Mouse (Mus musculus): ENCODE measurements around the gene Pfdn2. TPM values are rescaled to one million over a fixed set of nuclear protein-coding genes. Genes with fewer than 3 reads are reported as not detected.

The Pfdn2 gene
- total RNA-seq, 2 experiments from 2014 or later: 76.2 to 80.2 TPM

GRCm38 (mm10) chr1:171356814-171357213 is 11.3 kb downstream of the Pfdn2 start:
- no peak for DNase-seq

GRCm38 (mm10) chr1:171358421-171358820 is 13.0 kb downstream of the Pfdn2 start:
- DNase-seq: peak; percentile 43

DNA sequence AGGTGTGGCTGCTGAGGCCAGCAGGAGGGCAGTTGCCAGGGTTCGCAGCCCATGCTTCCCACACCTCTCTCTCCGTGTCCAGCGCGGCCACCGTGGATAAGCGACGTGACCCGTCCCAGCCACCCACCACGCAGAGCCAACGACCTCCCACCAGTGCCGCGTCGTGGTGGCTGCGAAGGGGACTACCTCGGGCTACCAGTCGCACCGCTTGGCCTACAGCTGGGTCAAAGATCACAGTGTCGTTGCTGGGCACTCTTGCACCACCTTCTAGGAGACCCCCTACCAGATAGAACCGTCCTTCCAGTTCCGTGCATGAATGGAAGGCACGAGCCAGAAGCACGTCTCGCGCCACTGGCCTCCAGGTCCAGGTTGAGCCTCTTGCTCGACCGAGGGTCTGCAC is 14.8 kb downstream of the Pfdn2 start:
- DNase-seq: no peak

DNA sequence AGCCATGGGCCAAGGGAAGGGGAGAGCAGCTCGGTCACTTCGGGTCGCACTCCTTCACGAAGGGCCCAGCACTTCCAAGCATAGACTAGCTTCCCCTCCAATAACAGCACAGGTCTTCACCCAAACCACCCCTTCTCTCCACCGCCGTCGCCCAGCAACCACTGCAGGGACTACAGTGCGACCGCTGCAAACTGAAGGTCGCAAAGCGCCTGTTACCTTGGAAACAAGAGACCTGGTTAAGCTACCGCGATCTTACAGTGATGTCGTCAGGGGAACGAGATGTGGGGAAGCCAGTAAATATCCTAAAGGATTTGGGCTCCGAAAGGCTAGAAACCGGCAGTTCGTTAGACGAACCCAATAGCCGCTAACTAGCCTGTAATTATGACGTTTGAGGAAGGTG is 15.2 kb downstream of the Pfdn2 start, which contains the start of gene Klhdc9:
Klhdc9 (minus strand) TSS at position 143 of the 400 bp plus-strand sequence.
- DNase-seq: peak; percentile 87

- DNase-seq: peak; percentile 82
Measured at GRCm38 (mm10) chr1:171361106-171362103, 15.9 kb downstream of the Pfdn2 start.

DNA sequence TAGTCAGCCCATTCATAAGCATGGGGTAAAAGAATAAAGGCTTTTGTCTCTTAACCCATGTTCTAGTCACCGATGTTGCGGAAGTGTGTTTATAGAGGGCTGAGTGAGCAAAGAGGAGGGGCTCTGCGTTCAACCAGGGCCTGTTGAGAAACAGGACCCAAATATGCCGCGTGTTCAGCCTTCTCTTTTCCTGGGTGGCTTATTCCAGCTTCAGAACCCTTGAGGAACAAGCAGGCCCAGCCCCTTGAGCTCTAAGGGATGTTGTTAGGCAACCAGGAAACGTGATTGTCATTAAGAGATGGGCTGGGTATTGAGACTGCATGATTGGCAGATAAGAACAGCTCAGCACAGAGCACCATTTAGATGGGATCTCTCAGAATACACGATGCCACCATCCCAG is 20.5 kb downstream of the Pfdn2 start:
- no peak for DNase-seq

- no peak for DNase-seq
Measured at GRCm38 (mm10) chr1:171369845-171370556, 24.5 kb downstream of the Pfdn2 start, which contains the start of gene Nectin4. Gene Nectin4, plus strand, starts transcription at chr1:171370099.

DNA sequence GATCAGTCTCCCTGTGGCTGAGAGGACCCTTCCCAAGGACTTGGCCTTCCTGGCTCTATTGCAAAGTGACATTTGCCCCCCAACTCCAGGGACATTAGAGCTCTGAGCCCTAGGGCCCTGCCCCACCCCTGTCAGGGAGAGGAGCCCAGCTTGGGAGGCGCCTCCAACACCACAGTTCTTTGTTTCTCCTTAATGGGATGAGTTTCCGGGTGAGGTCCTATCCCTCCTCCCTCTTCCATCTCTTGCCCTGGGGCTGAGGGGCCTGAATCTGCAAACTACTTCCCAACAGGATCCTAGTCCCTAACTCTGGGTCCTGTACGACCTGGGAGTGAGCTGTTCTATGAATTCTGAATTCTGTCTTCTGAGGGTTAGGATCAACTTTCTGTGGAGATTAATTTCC is 27.4 kb downstream of the Pfdn2 start:
- no peak for DNase-seq

DNA sequence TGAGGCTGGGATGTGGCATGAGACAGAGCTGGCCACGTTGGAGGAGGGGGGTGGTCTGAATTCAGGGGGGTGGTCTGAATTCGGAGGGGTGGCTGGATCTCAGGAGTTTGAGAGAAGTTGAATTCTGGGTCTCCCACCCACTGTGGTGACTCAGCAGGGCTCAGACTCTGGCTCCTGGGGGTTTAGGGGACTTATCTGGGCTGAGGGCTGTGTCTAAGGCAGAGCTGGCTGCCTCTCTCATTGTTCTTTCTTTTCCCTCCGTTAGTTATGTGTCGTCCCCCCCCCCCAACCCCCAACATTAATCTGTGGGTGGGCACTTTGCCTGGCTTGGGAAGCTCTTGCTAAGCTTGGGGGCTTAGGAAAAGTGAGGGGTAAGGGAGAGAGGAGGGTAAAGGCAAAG is 28.5 kb downstream of the Pfdn2 start:
- DNase-seq: no peak

- DNase-seq: peak; percentile 20
Measured at GRCm38 (mm10) chr1:171375646-171376097, 30.2 kb downstream of the Pfdn2 start.

DNA sequence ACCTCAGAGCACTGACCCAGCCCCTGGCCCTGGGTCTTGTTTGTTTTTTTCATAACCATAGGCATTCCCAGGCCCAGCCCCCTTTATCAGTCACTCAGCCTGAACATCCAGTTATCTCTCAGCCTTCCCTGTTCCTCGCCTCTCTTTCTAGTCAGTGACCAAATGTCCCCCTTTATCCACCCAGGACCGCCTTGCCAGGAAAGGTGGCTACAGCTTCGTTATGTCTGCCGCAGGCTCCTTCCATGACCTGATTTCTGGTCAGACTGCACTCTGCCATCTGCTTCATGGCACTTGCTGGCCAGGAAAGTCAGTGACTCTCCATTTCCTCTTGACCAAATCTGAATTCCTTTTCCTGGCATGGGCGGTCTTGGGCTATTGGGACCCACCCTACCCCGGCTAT is 32.8 kb downstream of the Pfdn2 start:
- no peak for DNase-seq

DNA sequence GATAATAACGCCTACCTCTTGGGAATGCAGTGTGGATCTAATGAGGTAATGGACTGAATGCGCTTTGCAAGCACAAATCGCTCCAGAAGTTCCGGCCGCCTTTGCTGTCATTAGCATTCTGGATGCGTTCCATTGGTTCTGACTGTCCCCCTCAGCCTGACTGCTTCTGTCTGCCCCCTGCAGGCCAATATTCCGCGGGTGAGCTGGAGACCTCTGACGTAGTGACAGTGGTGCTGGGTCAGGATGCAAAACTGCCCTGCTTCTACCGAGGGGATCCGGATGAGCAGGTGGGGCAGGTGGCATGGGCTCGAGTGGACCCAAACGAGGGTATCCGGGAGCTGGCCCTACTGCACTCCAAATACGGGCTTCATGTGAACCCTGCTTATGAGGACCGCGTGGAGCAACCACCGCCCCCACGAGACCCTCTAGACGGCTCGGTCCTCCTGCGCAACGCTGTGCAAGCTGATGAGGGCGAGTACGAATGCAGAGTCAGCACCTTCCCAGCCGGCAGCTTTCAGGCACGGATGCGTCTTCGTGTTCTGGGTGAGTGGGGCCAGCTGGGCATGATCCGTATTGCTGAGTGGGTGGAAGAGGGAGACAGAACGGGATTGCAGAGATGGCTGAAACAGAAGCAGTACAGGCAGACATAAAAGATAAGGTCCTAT is 34.6 kb downstream of the Pfdn2 start:
- peak; percentile 87 for DNase-seq

- no peak for DNase-seq
Measured at GRCm38 (mm10) chr1:171382096-171382620, 36.7 kb downstream of the Pfdn2 start.

DNA sequence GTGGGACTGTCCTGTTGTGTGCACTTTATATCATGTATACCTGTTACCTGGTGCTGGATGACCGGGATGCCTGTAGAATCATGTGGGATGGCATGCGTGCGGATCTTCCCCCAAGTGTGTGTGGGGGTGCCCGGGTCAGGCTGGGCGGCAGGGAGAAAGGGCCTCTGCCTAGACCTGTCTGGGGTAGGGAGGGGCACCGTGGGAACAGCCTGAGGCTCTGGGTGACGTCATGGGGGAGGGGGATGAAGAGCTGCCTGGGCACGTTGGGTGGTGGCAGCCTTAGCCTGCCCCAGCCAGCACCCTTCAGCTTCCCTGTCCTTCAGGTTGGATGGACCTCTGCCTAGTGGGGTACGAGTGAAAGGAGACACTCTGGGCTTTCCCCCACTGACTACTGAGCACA is 38.9 kb downstream of the Pfdn2 start:
- DNase-seq: no peak

DNA sequence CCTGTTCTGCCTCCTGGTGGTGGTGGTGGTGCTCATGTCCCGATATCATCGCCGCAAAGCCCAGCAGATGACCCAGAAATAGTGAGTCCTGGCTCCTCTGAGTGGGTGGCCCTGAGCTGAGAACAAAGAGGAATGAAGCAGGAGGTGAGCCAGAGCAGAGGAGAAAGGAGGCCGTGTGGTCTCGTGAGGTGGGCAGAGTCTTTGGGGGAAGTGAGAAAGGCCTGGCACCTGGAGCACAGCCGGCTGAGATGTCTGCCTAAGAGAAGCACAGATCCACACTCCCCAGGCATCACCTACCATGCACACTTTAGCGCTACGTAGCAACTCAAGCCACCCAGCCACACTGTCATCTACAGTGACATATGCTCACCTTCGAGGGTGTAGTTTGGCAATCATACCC is 39.7 kb downstream of the Pfdn2 start:
- DNase-seq: no peak

DNA sequence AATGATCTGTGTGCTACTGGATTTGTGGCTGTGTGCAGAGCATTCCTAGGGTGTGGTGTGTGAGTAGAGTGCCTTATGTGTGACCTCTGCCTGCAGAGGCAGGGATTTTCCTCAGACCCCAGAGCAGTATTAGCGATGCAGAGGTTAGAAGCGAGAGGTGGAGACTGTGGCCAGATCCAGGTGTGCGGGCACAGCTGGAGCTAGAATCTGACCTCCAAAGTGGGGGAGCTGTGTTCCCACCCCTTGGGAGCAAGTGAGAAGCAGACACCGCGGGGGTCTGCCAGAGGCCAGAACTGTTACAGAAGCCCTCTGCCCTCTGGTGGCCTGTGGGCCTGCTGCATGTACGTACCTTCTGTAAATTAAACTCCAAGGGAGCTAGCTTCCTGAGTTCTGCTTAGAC is 41.6 kb downstream of the Pfdn2 start:
- peak; percentile 36 for DNase-seq

DNA sequence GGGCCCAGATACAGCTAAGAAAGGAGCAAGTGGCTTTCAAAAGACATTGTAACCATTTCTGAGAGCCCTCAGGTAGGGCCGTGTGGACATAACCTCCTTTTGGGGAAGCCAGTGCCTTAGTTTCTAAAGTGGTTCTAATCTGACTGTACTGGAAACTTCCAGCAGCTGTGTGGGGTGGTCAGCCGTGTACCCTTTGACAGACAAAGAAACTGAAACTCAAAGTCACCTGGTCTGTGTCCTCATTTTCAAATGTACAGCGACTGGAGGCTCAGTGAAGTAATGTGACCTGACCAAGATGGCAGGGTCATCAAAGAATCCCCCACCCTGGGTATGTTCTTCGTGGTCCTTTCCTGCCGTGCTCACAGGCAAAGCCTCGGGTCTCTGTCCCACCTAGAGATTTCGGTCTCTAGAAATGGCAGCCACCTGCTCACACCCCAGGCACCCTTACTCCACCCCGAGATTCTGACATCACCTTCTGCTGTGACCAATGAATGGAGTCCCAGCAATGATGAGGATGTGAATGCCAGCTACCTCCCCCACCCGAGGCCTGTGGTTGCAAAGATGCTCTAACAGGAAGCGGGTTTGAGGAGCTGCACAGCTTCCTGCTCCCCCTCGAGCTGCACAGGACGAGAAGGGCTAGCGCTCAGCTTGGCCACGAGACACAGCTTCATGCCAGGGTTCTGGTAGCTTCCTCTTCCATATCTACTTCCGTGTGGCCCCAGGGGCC is 43.1 kb downstream of the Pfdn2 start, which contains the start of gene Arhgap30:
Arhgap30 (plus strand) TSS at position 579 of the 727 bp plus-strand sequence.
- peak; percentile 27 for DNase-seq

DNA sequence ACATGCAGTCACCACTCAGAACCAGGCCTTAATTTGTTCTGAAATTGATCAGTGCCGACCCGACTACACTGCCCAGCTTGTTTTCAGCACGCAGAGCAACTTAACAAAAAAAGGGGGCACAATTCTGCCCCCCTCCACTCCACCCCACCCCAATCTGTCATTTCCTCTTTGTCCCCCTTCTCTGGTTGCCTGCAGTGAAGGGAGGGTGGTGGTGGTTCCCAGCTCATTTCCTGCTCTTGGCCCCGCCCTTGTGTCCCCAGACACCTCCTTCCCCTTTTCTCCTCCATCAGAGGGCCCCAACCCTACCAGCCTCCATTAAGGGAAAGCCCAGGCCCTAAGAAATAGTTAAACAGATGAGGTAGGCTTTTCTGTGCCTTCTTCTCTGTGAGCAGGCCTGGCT is 44.6 kb downstream of the Pfdn2 start:
- no peak for DNase-seq

DNA sequence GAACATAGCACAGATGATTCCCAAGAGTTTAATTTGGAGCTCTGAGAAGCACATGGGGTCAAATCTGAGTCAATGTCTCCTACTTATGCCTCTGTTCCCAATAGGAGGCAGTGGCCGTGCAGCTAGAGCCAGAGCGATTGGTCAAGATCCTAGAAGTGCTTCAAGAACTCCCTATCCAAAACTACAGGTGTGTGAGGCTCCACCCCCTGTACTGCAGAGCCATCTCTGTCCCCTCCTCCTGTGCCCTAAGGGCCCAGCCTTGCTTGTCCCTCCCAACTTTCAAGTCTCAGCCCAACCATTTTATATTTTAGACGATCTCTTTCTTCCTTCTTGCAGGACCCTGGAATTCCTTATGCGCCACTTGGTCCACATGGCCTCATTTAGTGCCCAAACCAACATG is 56.4 kb downstream of the Pfdn2 start:
- no peak for DNase-seq

GRCm38 (mm10) chr1:171402991-171403390 is 57.5 kb downstream of the Pfdn2 start:
- DNase-seq: no peak

GRCm38 (mm10) chr1:171407263-171407662 is 61.8 kb downstream of the Pfdn2 start:
- DNase-seq: no peak
